Mouse (Mus musculus) lung, postnatal 25 days (tissue): ENCODE results near the gene Cxcl1.
"Not testable (repeated sequence)": the region's sequence is repeated elsewhere in the genome, so short reads cannot be mapped to it uniquely, and the experiment has no call there.

Experiments used
- DNase-seq: peaks from one replicate; pipeline ENCODE4 v3.0.0; 2022; ENCODE audit warnings: low spot score

The Cxcl1 gene

DNA sequence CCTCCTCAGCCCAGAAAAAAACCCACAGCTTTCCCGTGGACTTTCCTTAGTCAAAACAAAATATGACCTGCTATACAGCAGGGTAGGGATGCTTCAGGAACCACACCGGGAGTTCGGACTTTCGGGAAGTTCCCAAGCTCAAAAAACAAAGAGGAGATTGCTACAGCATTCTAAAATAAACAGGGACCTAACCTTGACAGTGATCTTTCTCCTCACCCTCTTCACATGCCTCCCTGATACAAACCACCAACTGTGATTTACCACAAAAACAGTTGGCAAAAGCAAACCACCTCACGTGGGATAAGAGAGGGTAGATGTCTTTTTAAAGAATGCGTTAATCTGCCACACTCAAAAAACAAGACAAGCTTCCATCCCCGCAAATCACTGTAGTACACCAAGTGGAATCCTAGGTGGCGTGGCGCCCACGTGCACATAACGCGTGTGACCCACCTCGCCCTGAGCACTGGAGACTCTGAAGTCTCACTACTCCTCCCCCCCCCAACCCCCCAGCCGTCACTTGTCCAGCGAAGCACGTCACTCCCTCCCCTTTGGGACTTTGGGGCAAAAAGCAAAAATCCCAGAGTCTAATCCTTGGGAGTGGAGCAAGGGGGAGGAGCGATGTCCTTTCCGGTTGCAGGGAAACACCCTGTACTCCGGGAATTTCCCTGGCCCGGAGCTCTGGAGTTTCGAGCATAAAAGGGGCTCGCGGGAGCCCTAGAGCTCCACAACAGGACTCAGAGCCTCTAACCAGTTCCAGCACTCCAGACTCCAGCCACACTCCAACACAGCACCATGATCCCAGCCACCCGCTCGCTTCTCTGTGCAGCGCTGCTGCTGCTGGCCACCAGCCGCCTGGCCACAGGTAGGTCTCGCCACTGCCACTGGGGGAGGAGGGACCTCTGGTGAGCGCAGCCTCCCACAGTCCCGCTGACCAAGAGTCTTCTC, at the start of gene Cxcl1:
Cxcl1 (plus strand) TSS at position 723 of the 945 bp plus-strand sequence.
- peak; percentile 29 for DNase-seq

DNA sequence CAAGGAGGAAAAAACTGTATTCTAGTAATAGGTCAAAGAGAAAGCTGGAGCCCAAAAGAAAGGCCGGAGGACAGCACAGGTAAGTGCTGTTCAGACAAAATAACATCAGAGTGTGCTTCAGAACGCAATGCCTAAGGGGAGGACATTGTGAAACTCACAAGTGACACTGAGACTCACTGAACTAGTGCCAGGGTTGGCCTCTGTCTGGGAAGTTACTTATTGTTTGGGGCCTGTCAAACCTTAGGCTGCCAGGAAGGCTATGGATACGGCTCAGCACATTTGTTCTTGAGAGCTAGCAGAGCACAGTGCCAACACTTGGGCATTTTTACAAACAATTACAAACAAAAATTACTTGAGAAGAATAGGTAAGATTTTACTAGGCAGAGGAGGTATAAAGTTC, 47.1 kb upstream of the Cxcl1 start:
- DNase-seq: no peak

DNA sequence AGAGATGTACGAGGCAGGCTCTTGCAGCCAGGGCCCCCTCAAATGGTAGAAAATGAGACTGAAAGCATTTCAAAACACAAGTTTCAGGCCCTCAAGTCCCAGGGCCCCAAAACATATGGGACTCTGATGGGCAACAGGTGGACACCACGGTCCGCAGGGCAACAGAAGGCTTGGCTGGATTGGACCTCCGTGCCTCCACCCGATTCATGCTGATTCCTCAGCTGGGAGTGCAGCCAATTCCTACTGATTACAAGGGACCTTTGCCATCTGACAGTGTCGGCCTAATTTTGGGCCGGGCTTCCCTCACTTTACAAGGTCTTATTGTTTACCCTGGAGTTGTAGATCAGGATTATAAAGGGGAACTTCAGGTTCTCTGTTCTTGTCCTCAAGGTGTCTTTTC, 40.9 kb upstream of the Cxcl1 start:
- not testable (repeated sequence) for DNase-seq

DNA sequence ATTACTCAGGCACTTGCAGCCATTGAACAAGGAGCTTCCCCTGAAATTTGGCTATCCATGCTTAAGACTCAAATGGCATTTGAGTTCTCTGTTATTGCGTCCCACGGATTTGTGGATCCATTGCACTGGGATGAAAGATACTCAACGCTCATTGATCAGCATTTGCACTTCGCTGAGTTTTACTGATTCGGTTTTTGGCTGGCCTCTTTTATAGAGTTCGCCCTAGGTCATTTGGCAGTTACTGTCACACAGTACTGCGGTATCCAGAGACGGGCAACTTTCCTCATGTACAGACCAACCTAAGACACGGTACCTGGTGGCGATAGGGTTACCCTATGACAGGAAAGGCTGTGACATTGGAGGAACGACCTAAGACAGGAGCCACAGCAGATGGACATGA, 39.6 kb upstream of the Cxcl1 start:
- not testable (repeated sequence) for DNase-seq

DNA sequence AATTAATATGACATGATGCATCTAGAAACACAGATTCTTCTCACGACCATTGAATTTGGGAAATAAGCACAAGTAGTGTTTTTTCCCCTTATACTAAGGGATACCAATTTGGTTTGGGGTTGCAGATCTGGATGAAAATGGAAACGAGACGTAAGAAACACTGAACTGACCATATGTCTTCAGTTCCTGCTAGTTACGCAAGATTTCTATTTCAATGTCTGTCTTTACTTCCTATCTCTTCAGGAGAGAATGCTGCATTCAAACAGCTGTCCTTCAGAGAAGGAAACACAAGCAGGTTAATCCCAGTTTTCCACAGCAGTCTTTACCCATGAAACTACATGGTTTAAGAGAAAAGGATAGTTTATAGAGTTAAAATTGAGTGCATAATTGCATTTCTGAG, 37.8 kb upstream of the Cxcl1 start:
- no peak for DNase-seq

DNA sequence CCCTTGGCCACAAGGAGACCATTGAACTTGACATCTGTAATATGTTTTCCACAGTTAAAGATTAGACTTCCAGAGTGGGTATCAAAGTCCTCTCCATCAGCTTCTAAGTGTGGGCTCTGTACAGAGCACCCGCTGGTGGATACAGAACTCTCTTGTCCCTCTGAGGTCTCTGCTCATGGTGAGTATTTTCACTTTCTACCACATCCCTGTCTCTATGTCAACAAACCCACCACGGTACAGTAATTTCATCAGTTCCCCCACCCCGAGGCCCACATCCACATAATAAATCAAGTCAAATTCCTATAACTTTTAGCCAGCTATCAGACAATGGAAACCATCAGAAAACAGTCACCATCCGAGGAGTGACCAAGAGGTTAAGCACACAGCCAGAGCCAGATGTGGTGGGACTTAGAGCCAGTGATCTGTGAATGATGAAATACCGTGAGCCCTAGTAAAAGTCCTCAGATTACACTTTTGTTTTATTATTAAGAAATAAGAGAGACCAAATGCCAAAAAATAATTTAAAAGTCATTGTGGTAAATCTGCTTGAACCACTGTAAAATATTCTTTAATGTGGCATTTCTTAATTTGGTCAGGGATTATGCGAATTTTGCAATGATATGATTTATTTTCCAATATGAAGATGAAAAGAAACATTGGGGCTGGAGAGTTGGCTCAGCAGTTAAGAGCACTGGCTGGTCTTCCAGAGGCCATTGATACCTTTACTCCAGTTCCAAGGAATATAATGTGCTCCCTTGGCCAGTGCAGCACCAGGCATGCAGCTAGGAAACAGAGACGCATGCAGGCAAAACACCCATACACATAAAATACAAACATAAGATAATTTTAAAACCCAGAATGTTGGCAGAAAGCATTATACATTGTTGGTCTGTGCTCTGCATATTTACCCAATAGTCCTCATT, 35.5 kb upstream of the Cxcl1 start:
- DNase-seq: no peak

DNA sequence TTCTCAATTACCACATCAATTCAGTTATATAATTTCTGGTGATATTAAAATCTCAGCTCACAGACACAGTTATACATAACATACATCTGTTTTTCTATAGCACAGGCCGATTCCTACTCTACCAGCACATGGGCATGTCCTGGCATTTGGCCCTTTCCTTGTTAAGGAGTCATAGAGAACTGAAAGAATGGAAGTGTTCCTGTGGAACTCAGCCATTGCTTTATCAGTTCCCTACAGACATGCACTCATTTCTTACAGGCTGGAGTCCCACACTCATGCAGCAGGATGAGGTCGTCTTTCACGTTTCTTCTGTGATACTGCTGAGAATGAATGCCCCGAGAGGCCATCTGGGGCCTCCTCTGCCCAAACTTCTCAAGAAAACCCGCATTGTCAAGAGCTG, 33.6 kb upstream of the Cxcl1 start:
- DNase-seq: no peak

DNA sequence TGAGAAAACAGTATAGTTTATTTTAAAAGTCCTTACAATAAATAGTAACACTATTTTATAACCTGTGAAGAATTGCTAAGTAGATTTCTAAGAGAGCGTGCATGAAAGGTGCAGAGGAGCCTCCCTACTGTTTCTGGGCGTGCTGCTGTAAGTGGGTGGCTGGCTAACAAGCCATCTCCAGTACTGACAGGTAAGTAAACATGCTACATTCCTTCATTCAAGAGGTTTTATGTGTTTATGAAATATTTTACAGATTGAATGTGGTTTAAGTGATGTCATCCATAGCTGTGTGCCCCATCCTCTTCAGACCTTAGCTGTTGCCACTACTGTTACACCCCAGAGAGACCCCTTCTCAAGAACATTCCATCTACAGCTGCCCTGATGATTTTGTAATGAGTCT, 32.6 kb upstream of the Cxcl1 start:
- no peak for DNase-seq

DNA sequence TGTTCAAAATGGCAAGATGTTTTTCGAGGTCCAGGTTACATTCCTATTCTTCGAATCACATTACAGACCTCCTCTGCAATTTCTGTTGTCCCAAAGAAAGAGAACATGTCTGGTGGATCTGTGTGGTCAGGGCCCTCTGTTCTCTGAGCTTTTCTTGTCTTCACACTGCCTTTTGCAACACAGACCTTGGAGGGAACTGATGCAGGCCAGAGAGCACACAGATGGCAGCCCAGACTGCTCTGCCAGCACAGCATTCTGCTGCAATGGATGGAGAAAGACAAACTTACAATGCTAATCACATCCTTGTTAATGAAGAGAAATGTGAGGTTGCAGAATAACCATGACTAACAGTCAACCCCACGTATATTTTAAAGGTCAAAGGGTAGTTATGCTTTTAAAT, 32.0 kb upstream of the Cxcl1 start:
- no peak for DNase-seq

DNA sequence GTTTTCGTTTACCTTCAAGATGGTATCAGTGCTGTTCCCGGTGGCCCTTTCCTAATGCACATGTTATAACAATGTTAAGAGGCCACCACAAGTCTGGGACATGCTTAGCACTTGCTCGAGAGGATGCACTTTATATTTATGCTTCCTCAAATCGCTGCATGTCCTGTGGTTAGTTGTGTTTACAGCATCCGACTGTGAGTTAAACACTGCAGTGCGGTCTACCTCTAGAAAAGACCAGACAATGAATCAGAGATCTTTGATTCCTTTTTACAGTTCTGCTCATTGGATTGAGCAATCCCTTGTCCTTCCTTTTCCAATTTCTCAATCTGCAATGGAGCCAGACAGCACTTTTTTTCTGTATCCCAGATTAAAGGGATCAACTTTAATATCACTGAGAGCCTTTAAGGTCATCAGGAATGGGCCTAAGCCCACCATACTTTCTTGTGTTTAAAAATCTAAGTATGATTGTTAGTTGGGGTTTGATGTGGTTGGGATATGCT, 29.1 kb upstream of the Cxcl1 start:
- DNase-seq: no peak

DNA sequence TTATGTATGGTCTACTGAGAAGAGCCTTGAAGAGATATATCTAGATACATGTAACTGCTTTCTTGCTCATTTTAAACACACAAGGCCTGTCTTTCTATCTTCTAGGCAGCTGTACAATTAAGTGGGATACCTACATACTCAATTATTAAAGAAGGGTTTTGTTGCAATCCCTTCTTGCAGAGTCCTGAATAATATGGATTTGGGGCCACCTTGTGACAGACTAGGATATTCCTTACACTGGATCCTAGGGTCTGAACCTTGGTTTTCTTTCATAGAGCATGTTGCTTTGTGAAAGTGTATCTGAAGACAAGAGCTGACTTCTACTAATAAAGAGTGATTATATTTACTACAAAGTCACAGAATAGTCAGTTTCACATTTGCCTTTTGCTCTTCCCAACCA, 24.3 kb upstream of the Cxcl1 start:
- no peak for DNase-seq

DNA sequence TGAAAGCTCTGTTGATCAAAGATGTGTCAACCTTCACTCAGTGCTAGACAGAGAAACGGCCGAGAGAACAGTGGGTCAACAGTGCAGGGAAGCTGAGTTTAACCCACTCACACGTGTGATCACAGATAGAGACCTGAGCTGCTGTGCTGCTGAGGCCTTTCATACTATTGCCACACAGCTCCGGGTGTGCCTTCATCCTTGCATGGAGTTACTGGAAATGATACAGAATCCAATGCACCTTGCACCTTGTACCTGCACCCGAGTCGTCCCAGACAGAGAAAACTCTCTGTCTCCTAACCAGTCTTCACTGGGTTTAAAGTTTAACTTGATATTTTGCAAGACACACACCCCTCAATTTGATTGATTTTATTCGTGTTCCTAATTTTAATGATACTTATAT, 18.7 kb upstream of the Cxcl1 start:
- no peak for DNase-seq

DNA sequence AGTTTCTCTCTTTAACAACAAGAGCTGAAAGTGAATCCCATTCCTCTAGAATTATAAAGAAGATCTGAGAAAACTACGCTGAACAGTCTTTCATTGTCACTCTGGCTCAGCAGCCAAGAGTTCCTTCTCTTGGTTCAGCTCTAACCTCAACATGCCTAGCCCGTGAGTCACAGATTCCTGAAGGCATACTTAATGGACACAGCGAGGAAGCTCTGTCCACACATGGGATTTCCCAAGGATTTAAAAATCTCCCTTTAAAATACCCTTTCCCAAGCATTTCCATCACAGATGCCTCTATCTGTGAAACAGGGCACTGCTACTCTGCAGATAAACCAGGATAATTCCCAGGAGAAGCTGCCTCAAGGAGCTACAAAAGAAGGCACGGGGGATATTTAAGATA, 15.0 kb upstream of the Cxcl1 start:
- DNase-seq: peak; percentile 39

DNA sequence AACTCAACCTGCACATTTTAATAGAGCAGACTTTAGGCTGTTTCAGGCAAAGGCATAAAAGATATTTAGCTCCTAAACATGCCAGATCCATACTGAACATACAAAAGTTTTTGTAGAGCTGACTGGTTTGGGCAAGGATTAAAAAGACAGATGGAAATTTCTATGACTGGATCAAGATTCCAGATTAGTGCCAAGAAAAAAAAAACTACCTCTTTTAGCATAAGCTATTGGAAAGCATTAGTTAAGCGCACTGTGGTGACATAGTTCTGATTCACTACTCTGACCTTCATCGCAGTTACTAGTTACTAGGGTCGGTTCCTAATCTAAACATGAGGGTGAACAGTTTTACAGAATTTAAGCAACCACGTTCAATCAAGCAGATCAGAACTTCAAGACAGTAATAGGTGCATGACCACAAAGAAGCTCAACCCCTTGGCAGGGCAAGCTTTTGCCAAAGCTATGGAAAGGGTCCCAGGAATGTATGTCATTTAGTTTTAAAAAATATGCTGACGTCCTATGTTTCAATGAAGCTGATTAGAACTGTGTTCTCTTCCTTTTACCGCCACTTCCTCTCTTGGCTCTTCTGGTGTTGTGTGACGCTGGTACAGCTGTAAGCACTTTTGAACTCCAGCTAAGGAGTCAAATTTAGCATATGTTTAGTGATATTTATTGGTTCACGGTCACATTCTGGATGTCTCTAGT, 14.4 kb upstream of the Cxcl1 start:
- DNase-seq: no peak

DNA sequence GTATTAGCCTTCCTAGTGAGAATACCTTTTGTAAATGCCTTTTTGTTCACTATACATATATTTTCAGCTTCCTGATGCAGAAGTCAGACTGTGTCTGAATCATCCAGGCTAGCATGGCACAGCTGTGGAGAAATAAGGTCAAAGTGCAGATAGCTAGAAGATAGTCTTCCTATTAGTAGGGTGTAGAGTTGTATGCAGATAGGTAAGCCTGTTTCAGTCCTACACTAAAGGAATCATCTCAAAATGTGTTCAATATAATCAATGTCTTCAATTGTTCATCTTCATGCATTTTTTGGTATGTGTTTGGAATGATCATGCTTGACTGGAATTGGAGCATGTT, 13.9 kb upstream of the Cxcl1 start:
- no peak for DNase-seq

DNA sequence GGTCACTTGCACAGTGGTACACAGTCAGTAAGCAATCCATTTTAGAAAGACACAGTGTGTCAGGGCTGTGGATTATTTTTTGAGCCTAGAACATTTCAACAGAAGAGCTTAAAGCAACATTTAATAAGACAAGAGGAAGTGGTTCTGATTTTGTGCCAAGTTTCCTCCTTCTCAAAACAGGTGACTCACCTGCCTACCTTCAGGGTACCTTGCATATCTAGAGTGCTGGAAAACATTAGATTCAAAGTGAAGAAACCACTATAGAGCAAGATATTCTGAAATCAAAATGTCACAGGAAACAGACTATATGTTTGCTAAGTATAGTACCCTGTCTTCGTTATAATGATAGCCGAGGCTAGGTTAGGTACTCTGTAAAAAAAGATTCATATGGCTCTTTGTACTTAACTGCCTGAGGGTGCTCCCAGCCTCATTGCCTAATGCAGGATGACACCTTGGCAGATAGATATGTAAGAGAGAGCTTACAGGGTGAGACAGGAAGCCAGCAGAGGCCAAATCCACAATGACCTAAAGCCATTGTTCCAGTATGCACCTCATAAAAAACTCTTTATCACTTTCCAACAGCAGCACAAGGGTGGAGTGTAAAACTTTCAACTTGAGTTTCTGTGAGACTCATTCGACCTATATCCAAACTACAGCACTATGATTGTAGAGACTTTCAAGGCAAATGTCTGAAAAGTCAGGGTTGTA, 11.6 kb upstream of the Cxcl1 start:
- DNase-seq: peak; percentile 31

DNA sequence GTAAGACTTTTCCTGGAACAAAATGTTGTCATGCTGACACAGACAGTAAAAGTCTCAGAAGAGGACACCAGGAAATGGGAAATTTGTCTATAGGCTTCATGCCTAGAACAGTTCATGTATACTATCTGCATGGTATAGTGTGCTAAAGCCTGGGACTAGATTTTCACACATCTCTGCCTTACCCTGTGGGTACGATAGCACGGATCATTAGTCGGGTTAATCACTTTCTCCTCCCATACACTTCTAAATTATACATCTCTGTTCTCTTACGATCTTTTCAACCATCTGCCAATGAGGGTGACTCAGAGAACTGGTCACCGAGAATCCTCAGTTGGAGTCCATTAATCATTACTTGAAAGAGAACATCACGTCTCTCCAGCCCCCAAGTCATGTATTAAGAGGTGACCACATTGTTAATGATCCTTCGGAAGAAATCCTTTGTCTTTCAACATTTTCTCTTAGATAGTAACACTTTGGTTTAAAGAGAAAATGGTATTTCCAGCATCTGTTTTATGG, 10.6 kb upstream of the Cxcl1 start:
- DNase-seq: no peak

DNA sequence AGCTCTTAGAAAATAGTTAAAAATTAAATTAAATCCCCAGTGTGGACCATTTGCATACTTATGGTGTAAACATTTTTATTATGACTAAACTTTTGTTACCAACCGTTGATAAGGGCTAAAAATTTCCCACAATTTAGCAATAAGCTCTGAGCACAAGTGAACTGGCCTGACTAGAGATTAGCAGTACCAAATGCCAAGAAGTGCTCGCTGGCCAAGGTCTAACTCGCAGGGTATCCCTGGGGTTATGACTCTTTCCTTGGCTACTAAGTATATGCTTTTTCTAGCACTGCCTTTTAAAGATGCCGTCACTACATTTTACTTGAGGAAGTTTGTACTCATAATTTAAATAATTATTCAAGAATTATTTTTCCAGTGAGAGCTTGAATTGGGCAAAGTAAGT, 10.0 kb upstream of the Cxcl1 start:
- no peak for DNase-seq

DNA sequence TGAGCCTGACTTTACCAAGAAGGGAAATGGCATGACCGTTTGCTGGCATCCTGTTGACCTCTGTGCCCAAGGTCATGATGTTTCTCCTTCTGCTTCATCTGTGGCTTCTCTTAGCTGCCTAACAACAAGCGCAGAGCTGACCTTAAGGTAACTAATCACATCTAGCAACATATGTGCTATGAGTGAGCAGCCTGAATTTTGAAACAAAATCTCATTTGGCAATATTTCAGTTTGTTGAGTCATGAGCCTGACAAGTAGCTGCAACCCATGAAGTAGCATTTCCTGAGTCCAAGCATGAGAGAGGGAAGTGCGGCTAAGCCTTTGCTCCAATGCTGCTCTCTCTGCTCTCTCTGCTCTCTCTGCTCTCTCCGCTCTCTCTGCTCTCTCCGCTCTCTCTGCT, 9.4 kb upstream of the Cxcl1 start:
- DNase-seq: peak; percentile 50

DNA sequence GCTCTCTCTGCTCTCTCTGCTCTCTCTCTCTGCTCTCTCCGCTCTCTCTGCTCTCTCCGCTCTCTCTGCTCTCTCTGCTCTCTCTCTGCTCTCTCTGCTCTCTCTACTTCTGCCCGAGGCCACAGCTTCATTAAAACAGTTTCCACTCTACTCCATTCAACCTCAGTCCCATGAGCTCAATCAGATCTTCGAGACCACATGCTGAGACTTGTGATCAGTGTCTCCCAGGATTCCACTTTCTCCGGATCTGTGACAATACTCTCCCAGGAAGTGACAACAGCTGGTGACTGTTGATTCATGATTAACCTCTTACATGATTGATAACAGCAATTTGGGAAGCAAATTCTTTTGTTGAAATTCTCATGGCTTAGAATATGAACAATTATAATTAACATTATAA, 8.9 kb upstream of the Cxcl1 start:
- no peak for DNase-seq

DNA sequence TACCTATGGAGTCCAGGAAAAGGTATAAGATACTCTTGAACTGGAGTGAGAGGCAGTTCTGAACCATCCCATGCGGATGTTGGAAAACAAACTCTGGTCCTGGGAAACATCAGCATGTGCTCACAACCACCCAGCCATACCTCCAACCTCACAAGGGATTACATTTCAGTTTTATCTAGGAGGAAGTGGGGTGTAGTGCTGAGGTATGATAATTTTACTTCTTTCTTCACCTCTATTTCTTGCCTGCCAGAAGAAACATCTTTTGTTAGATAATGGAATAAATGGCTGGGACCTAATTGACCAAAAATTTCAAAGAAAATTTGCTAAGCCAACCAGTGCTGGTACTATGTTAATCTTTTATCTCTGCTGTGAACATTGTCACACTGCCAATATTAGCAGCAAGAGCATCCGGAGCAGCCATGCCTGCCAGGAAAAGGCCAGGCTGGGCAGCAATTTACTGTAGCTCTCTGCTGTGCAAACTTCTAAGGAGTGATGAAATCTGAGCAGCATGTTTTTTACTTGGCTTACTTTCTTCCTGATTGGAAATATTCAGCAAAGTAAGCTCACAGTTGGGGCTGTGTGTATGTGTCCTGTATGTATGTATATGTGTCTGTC, 6.3 kb upstream of the Cxcl1 start:
- DNase-seq: no peak
